Mouse (Mus musculus): ENCODE data around the gene Olfr204.
"Not testable (repeated sequence)": the region's sequence is repeated elsewhere in the genome, so short reads cannot be mapped to it uniquely, and the experiment has no call there.

Gene Olfr204

GRCm38 (mm10) chr16:59318148-59318547 is at the start of gene Olfr204:
Olfr204 (minus strand) TSS chr16:59318248.
- no peak for DNase-seq (ENCODE audit: extremely low spot score, low read depth, low spot score)

GRCm38 (mm10) chr16:59363893-59364292 is 45.8 kb upstream of the Olfr204 start, which contains the start of gene Olfr209:
Olfr209 (minus strand) TSS chr16:59363993.
- DNase-seq (ENCODE audit: extremely low spot score, low read depth, low spot score), result no peak

- no peak for DNase-seq (ENCODE audit: extremely low spot score, low read depth, low spot score)
Measured at GRCm38 (mm10) chr16:59349146-59349545, 31.1 kb upstream of the Olfr204 start, which contains the start of gene Olfr206. Olfr206 (minus strand) TSS chr16:59349246.

DNA sequence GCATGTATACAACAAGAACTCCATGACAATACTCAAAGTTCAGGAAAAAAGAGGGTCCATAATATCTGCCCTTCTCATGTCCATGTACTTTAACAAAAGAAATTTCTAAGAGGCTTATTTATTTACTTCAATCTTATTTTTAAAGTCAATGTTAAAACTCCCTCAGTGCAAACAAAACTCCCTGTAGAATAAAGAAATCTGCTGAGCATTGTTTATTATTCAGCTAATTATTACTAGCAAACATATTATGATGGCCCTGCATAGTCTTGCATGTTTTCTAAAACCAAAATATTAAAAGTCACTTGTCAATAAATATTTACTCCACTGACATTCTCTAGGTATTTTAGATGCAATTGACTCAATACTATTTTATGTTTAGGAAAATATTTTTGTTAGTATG is 13.0 kb upstream of the Olfr204 start, which contains the start of gene Olfr205:
Olfr205 (minus strand) TSS at position 101 of the 400 bp plus-strand sequence.
- no peak for DNase-seq (ENCODE audit: extremely low spot score, low read depth, low spot score)

DNA sequence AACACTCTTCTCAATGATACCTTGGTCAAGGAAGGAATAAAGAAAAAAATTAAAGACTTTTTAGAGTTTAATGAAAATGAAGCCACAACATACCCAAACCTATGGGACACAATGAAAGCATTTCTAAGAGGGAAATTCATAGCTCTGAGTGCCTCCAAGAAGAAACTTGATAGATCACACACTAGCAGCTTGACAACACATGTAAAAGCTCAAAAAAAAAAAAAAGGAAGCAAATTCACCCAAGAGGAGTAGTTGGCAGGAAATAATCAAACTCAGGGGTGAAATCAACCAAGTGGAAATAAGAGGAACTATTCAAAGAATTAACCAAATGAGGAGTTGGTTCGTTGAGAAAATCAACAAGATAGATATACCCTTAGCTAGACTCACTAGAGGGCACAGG is 5.2 kb upstream of the Olfr204 start:
- DNase-seq (ENCODE audit: extremely low spot score, low read depth, low spot score), result not testable (repeated sequence)

DNA sequence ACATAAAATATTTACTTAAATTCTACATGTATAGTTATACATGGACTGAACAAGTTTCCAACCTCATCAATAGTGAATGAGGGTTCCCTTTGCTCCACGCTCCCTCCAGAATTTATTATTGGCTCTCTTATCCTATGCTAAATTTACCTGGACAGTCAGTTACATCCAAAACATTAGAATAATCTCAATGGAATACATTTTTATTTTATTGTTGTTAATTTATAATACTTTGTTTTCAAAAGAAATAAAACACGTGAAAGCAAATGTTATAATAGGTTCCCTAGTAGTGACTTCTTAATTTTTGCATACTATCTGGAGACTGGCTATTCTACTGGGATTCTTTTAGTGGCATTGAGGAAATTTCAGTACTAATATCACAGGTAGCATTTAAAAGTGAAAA is 19.5 kb downstream of the Olfr204 start, which contains the start of gene Olfr203:
Olfr203 (plus strand) TSS at position 301 of the 400 bp plus-strand sequence.
- DNase-seq (ENCODE audit: extremely low spot score, low read depth, low spot score), result no peak

- not testable (repeated sequence) for DNase-seq (ENCODE audit: extremely low spot score, low read depth, low spot score)
Measured at GRCm38 (mm10) chr16:59287576-59287975, 30.5 kb downstream of the Olfr204 start.

DNA sequence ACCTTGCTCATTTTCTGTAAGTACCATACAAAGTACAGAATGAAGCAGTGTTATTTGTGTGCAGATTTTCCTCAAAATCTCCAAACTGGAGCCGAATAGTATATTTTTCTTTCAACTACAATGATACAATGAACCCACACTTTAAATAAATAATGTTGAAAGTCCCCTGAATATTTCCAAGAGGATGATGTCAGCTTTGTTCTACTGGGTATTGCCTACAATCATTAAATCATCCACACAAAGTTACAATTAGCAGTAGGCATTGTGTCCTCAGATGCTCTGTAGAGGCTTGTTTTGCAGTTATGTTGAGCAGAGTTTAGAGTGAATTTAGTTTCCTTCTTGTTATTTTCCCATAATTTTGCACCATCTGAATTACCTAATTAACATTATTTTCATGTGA is 31.4 kb downstream of the Olfr204 start, which contains the start of gene Olfr202:
Olfr202 (minus strand) TSS at position 101 of the 400 bp plus-strand sequence.
- DNase-seq (ENCODE audit: extremely low spot score, low read depth, low spot score), result no peak

- DNase-seq (ENCODE audit: extremely low spot score, low read depth, low spot score), result no peak
Measured at GRCm38 (mm10) chr16:59283476-59283875, 34.6 kb downstream of the Olfr204 start.

DNA sequence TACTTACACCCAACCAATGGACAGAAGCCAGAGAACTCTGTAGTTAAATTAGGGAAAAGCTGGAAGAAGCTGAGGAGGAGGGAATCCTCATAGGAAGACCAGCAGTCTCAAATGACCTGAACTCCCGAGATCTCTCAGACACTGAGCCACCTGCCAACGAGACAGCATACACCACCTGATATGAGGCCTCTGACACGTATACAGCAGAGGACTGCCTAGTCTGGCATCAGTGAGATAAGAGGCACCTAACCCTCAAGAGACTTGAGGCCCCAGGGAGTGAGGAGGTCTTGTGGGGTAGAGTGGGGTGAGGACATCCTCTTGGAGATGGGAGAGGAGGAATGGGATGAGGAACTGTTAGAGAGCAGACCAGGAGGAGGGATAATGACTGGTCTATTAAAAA is 37.5 kb downstream of the Olfr204 start:
- DNase-seq (ENCODE audit: extremely low spot score, low read depth, low spot score), result no peak

DNA sequence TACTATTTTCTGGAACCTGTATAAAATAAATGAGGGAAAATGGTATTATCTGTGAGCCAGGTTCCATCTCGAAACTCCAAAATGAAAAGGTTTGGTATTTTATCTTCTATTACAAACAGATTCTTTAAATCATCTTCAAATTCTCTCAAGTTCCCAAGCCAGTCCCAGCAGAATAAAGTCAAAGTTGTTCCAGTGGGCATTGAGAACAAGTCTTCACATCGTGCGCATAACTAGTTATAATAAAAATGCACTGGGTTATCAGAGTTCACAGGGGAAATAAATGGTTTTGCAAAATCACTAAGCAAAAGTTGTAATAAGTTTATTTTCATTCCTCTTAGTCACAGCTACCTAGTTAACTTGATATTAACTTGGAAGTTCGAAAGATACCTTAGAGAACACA is 45.5 kb downstream of the Olfr204 start, which contains the start of gene Olfr201:
Olfr201 (minus strand) TSS at position 101 of the 400 bp plus-strand sequence.
- DNase-seq (ENCODE audit: extremely low spot score, low read depth, low spot score), result not testable (repeated sequence)

- DNase-seq (ENCODE audit: extremely low spot score, low read depth, low spot score), result not testable (repeated sequence)
Measured at GRCm38 (mm10) chr16:59269097-59269496, 49.0 kb downstream of the Olfr204 start.
